Comparison of ENCODE assay signal across 22 mouse cellular contexts in genomic region chr6:88114414-88114813, GRCm38 (mm10). TPM values are rescaled to one million over a fixed set of nuclear protein-coding genes. Genes with fewer than 3 reads are reported as not detected.
DNase-seq lines count a peak whose midpoint lies in the region; ATAC-seq and TF ChIP-seq lines count a peak whose summit lies in the region.
"Had no signal": no experiment of that assay in that cellular context is flagged by ENCODE, and none has a peak within 500 bp of the region (broad histone marks: within the 10 kb centered on the region; RNA-seq: fewer than 3 reads in every experiment).

No protein-coding gene starts in this region.

- H3K9ac ChIP-seq in liver, embryonic 11.5 days (ENCODE audit: low read depth, low read length), result peak overlapping the region; percentile 26; the same call in 1 of the 2 replicates
- H3K9ac ChIP-seq in liver, postnatal 0 days (replicated peaks), result no peak overlapping the region
- no peak overlapping the region for H3K9ac ChIP-seq in embryonic facial prominence, embryonic 12.5 days
- no peak overlapping the region for H3K9ac ChIP-seq in liver, embryonic 13.5 days
- H3K9ac ChIP-seq: heart, embryonic 13.5 days; lung, embryonic 15.5 days; neural tube, embryonic 12.5 days had no signal

- no peaks in the 10 kb centered on the region for H3K27me3 ChIP-seq in liver, embryonic 11.5 days (replicated peaks; ENCODE audit: control insufficient read depth, insufficient read depth, low read length)
- H3K27me3 ChIP-seq in liver, postnatal 0 days (ENCODE audit: insufficient read depth, low read length), result no peaks in the 10 kb centered on the region
- no peaks in the 10 kb centered on the region for H3K27me3 ChIP-seq in embryonic facial prominence, embryonic 12.5 days
- no peaks in the 10 kb centered on the region for H3K27me3 ChIP-seq in liver, embryonic 13.5 days
- H3K27me3 ChIP-seq: lung, embryonic 15.5 days; neural tube, embryonic 12.5 days; Patski had no signal

- 68% methylated on average over 5 of the region's 5 CpGs for WGBS in liver, embryonic 11.5 days
- 69% methylated on average over 5 of the region's 5 CpGs for WGBS in liver, postnatal 0 days (ENCODE audit: insufficient replicate concordance)
- 42% methylated on average over 5 of the region's 5 CpGs for WGBS in embryonic facial prominence, embryonic 12.5 days
- WGBS in liver, embryonic 13.5 days (ENCODE audit: insufficient replicate concordance), result 60% methylated on average over 5 of the region's 5 CpGs

- H3K4me2 ChIP-seq in liver, embryonic 11.5 days, result no peak overlapping the region
- H3K4me2 ChIP-seq in liver, postnatal 0 days (ENCODE audit: low read depth, low read length), result no peak overlapping the region
- H3K4me2 ChIP-seq in embryonic facial prominence, embryonic 12.5 days (replicated peaks), result no peak overlapping the region
- H3K4me2 ChIP-seq in liver, embryonic 13.5 days, result no peak overlapping the region
- H3K4me2 ChIP-seq: heart, embryonic 13.5 days; lung, embryonic 15.5 days; midbrain, embryonic 11.5 days; neural tube, embryonic 12.5 days had no signal

- no peak overlapping the region for H3K4me3 ChIP-seq in liver, embryonic 11.5 days (ENCODE audit: low read depth, low read length)
- H3K4me3 ChIP-seq in liver, postnatal 0 days (ENCODE audit: low read depth, low read length), result no peak overlapping the region
- H3K4me3 ChIP-seq in embryonic facial prominence, embryonic 12.5 days, result no peak overlapping the region
- no peak overlapping the region for H3K4me3 ChIP-seq in liver, embryonic 13.5 days (replicated peaks)
- H3K4me3 ChIP-seq: heart, embryonic 13.5 days; lung, embryonic 15.5 days; neural tube, embryonic 12.5 days had no signal

- TF ChIP-seq EP300 in liver, postnatal 0 days (IDR thresholded peaks at IDR 0.05; ENCODE audit: low read depth), result no peak

- no peaks in the 10 kb centered on the region for H3K9me3 ChIP-seq in liver, embryonic 11.5 days (ENCODE audit: control insufficient read depth, low read length)
- 0 out of 2 replicates have a peak, but pooled peaks cover 3% of the 10 kb centered on the region for H3K9me3 ChIP-seq in liver, postnatal 0 days (ENCODE audit: low read length)
- H3K9me3 ChIP-seq in embryonic facial prominence, embryonic 12.5 days, result 0 out of 2 replicates have a peak, but pooled peaks cover 3% of the 10 kb centered on the region
- H3K9me3 ChIP-seq in liver, embryonic 13.5 days (replicated peaks), result no peaks in the 10 kb centered on the region
- H3K9me3 ChIP-seq: heart, embryonic 13.5 days; lung, embryonic 15.5 days; neural tube, embryonic 12.5 days had no signal

- no peak for ATAC-seq in liver, embryonic 11.5 days (replicated peaks; ENCODE audit: low FRiP score)
- ATAC-seq in liver, postnatal 0 days, result no peak
- 0 out of 2 replicates have a peak, but pooled peaks have one; percentile 31 for ATAC-seq in embryonic facial prominence, embryonic 12.5 days (ENCODE audit: insufficient number of reproducible peaks, insufficient read depth, low FRiP score, low TSS enrichment)
- no peak for ATAC-seq in liver, embryonic 13.5 days (ENCODE audit: low read depth)
- ATAC-seq: activated CD4-positive, CD25-positive, alpha-beta regulatory T cell, adult 4 months; hindbrain, embryonic 16.5 days; intestine, postnatal 0 days; Patski had no signal

- TF ChIP-seq CTCF in liver, postnatal 0 days (IDR thresholded peaks at IDR 0.05; ENCODE audit: low read depth), result no peak

- no peaks in the 10 kb centered on the region for H3K36me3 ChIP-seq in liver, embryonic 11.5 days (ENCODE audit: control insufficient read depth, insufficient read depth, low read length)
- H3K36me3 ChIP-seq in liver, postnatal 0 days (replicated peaks; ENCODE audit: insufficient read depth, low read length), result no peaks in the 10 kb centered on the region
- no peaks in the 10 kb centered on the region for H3K36me3 ChIP-seq in embryonic facial prominence, embryonic 12.5 days
- no peaks in the 10 kb centered on the region for H3K36me3 ChIP-seq in liver, embryonic 13.5 days
- H3K36me3 ChIP-seq: heart, embryonic 13.5 days; lung, embryonic 15.5 days; neural tube, embryonic 12.5 days had no signal

- 0 out of 2 replicates have a peak overlapping the region, but pooled peaks have one; percentile 16 for H3K27ac ChIP-seq in liver, embryonic 11.5 days (ENCODE audit: low read depth, low read length)
- no peak overlapping the region for H3K27ac ChIP-seq in liver, postnatal 0 days (ENCODE audit: low read depth)
- H3K27ac ChIP-seq in embryonic facial prominence, embryonic 12.5 days, result peak overlapping the region; percentile 71
- peak overlapping the region; percentile 53 for H3K27ac ChIP-seq in liver, embryonic 13.5 days
- H3K27ac ChIP-seq: heart, embryonic 13.5 days; lung, embryonic 15.5 days; neural tube, embryonic 12.5 days had no signal

- intact Hi-C loops in heart, postnatal 36 days (cut with DNase I), result loop anchor here (5.0 kb wide), 1 partner anchor 388 kb away; no protein-coding TSS in a partner anchor

- H3K4me1 ChIP-seq in liver, embryonic 11.5 days (replicated peaks; ENCODE audit: control insufficient read depth, insufficient read depth, low read length), result peaks cover 43% of the 10 kb centered on the region
- H3K4me1 ChIP-seq in liver, postnatal 0 days (ENCODE audit: insufficient read depth), result peaks cover 15% of the 10 kb centered on the region
- H3K4me1 ChIP-seq in embryonic facial prominence, embryonic 12.5 days, result peaks cover 27% of the 10 kb centered on the region
- peaks cover 75% of the 10 kb centered on the region for H3K4me1 ChIP-seq in liver, embryonic 13.5 days (replicated peaks)

- DNase-seq in liver, embryonic 11.5 days (ENCODE audit: low spot score), result no peak
- DNase-seq in liver, postnatal 0 days, result no peak
- DNase-seq in forelimb bud, embryonic 11.5 days (ENCODE audit: low read depth, low spot score), result peak; percentile 26
- no peak for DNase-seq in liver, embryonic 13.5 days
- no peak for DNase-seq in spleen, postnatal 36 days (ENCODE audit: low spot score in 2 of 2)
- no peak for DNase-seq in heart, postnatal 36 days
- DNase-seq: adrenal gland, postnatal 10 days; cerebellum, adult 9-10 months; heart, adult 11 months; heart, postnatal 4 days; kidney, postnatal 14 days; lung, postnatal 4 days; right cerebral cortex, postnatal 4 days had no signal

RNA-seq across cellular contexts. Expression of gene Rpn1, which starts 30.1 kb away (rescaled TPM):
- polyA plus RNA-seq in liver, embryonic 11.5 days (2014; fragmentation: Nextera tagmentation; extraction: Ambion mirVana), result 384 and 414 TPM in 2 replicates
- polyA plus RNA-seq in liver, postnatal 0 days (2015; fragmentation: Nextera tagmentation; extraction: Ambion mirVana), result 102 and 112 TPM in 2 replicates
- polyA plus RNA-seq in embryonic facial prominence, embryonic 12.5 days (2016; fragmentation: Nextera tagmentation; extraction: Ambion mirVana), result 345 and 352 TPM in 2 replicates
- 198 and 228 TPM in 2 replicates for polyA plus RNA-seq in liver, embryonic 13.5 days (2015; fragmentation: Nextera tagmentation; extraction: Ambion mirVana)
- total RNA-seq in heart, postnatal 36 days (2021), result 100 to 1,000 TPM in 1 of 2 experiments, 10 to 100 TPM in 1; 95.1 to 102 TPM
